Mouse (Mus musculus) mesoderm, embryonic 11.5 days (tissue): ENCODE measurements around the gene Tinf2.

Experiments used
- DNase-seq: peaks from one replicate; pipeline ENCODE4 v3.0.0-alpha.2; 2012; ENCODE audit warnings: low read depth, low spot score

Gene Tinf2

DNA sequence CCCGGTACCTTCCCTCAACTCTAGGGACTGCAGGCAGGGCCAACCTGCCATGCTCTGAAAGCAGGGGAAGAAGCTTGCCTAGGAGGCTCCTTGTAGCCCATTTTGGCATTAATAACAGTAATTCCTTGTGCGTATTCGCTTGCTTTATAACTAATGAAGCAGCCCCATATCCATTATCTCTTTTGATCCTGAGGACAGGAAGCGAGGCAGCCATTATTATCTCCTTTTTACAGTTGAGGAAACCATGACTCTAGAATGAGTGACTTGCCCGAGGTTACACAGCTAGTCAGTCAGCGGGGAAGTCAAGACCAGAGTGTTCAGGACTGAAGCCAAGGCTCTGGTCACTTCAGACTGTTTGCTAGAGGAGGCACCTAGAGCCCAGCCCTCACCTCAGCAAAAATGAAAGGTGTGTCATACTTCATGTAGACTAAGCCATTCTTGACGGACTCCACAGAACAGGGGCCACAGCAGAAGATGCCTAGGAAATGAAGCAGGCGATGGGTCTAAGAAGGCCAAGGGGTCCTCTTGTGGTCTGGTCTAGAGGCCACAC lies 24.5 kb upstream of the Tinf2 start:
- DNase-seq = no peak

DNA sequence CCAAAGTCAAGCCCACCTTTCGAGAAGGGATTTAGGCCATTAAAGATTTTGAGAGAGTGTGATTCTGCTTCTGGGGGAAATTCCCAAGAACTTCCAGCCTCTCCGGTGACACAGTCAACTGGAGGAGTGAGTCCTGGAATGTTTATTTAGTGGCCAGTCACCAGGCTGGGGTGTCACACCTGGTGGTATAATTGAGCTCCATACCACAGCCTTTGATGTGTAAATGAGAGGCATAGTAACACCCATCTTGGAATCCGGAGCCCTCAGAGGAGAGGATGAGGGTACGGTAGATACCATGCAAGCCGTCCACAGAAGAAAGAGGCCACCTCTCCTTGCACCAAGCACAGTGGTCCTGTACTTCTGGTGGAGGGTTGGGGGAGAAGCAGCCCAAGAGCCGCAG lies 21.1 kb upstream of the Tinf2 start:
- no peak for DNase-seq

DNA sequence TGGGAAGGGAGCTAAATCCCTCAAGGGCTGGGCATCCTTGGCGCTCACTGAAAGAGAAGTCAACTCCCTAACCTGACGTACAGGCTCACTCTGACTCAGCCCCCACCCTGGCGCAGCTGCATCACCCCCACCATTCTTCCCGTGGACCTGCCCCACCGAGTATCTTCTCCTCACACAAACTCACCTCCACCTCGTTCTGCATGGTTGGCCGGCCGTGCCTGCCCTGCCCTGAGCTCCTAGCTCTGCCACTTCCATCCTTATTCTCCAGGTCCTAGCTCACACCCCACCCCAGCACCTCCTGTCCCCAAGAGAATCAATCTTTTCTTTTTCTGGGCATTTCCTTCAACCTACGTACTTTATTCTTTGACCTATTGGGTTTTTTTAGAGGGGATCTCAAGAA lies 19.5 kb upstream of the Tinf2 start:
- no peak for DNase-seq

DNA sequence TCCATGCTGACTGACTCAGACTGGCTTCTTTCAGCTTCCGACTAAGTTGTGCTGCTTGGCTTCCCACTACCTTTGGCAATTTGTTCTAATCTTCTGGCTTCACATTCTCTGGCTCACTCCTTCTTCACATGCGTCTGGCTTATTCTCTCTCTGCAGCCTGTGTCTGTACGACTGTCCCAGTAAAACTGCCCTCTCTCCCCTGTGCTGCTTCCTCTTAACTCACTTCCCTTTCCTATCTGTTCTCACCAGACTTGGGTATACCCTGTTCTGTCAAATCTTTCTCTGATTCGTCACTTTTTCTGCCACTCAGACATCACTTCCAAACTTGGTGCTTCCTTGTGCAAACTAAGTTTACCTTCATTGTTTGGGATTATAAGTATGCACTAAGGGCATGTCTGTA lies 15.6 kb upstream of the Tinf2 start:
- no peak for DNase-seq

DNA sequence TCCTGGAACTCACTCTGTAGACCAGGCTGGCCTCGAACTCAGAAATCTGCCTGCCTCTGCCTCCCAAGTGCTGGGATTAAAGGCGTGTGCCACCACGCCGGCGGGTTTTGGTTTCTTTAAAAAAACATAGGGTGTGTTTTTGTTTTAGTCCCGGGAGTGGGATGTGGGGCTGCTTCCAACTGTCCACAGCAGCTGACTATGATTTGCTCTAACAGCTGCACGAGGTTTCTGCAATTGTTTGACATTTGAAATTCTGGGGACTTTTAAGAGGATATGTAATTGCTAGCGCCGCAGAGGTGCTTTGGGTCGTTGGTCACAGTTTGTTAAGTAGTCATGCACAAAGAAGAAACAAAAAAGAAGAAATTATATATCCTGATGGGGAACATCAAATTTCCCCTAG lies 7.8 kb upstream of the Tinf2 start:
- DNase-seq = no peak

DNA sequence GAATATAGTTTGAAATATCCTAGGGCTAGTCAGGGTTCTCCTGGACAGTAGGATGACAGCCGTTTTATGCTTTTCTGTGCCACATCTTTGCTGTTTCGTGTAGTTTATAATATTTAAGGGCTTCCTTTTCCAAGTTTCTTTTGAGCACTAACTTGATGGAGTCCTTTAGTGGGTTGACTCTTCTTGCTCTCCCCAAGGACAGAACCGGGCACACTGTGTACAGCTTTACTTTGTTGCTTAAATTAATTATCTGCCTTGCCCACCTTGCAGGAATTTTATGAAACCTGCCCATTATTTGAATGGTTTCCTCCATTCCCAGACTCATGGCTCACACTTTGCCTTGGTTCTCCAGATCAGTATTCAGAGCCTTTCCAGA lies 486 bp upstream of the Tinf2 start:
- DNase-seq = no peak

DNA sequence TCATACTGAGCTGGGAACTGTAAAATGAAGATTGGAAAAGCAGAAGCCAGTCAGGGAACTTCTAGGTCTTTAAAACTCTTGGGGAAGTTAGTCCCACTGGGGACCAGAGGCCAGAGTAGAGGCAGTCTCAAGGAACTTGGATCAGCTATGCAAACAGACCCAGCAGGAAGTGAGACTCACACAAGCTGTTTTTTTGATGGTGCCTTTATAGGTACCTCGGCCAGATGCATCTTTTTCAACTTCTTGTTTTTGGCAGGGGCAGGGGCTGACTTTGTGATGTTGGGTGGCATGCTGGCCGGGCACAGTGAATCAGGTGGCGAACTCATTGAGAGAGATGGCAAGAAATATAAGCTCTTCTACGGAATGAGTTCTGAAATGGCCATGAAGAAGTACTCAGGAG lies 4.0 kb downstream of the Tinf2 start:
- no peak for DNase-seq

DNA sequence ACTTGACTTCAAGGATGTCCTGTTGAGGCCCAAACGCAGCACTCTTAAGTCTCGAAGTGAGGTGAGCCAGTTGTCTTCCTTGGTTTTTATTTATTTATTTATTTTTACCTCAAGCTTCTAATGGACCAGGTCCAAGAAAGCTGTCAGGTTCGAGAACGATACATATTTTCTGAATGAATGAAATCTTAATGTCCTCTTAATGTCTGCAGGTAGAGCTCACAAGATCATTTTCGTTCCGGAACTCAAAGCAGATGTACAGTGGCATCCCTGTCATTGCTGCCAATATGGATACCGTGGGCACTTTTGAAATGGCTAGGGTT lies 8.9 kb downstream of the Tinf2 start:
- DNase-seq = no peak

DNA sequence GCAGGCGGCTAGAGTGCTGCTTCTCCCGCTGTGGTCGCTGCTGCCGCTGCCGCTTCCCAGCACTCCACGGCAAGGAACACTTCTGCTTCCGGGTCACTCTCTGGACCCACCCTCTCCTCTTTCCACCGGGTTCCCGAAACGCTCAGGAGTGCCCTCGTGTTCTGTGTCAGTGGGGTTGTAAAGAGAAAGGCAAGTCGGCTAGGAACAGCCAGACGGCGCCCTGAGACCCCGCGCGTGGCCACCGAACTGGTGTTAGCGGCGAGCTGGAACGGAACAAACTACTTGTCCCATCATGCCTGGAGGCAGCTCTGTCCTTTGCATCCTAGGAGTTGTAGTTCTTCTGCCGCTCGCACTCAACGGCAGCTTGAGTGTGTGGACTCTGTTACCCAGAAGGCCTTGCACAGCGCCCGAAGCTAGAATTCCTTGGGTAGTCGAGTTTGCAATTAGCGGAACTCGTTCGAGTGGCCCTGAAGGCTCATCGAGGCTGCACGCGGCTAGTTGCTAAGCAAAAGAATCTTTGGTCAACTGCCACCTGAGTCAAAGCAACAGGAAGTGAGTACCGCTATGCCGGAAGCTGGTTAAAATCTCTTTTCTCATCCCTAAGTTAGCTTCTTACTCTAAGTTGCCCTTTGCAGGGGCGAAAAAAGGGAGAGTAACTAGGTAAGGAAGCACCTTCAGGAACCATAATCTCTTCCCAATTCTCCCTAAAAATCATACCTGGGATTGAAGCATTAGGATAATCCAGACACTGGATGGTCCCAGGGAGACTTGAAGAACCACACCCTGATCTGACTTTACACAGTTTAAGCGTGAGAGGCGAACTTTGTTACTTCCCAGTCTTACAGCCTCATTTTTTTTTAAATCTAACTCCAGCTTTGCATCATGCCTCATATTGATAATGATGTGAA lies 9.5 kb downstream of the Tinf2 start, which contains the start of the genes Gmpr2 and Nedd8:
Gmpr2 (plus strand) TSS at position 109 of the 908 bp plus-strand sequence.
Nedd8 (minus strand) TSS at position 292 of the 908 bp plus-strand sequence.
- DNase-seq = peak; percentile 93

DNA sequence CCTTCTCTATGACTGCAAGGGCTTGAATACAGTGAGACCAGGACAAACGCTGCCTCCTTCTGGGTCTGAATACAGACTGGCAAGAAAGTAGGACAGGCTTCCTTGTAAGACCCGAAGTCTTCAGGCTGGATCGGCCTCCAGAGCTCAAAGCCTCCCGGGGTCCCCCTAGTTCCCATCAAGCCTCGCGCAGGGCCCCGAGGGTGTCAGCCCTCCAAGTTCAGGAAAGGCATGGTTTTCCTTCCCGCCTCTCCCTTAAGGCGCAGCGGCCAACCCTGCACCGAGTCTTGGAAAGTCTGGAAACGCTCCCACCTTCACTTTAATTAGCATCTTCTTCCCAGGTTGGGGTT lies 10.2 kb downstream of the Tinf2 start:
- DNase-seq = no peak

DNA sequence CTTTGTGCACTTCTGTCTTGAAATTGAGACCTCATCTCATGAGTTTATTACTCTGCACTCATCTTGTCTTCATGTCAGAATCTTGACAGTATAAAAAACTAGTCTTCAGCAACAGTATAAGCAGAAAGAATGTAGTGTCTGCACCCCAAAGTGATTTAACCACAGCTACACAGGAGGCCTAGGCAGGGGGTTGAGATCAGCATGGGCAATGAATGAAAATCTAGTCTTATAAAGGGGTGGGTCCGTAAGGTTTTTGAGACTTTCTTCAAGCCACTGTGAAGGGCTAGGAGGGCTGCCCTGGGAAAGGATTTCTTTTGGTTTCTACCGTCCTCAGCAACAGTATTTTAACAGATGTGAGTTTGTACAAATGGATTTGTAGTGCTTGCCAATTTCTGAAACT lies 21.0 kb downstream of the Tinf2 start:
- DNase-seq = no peak

DNA sequence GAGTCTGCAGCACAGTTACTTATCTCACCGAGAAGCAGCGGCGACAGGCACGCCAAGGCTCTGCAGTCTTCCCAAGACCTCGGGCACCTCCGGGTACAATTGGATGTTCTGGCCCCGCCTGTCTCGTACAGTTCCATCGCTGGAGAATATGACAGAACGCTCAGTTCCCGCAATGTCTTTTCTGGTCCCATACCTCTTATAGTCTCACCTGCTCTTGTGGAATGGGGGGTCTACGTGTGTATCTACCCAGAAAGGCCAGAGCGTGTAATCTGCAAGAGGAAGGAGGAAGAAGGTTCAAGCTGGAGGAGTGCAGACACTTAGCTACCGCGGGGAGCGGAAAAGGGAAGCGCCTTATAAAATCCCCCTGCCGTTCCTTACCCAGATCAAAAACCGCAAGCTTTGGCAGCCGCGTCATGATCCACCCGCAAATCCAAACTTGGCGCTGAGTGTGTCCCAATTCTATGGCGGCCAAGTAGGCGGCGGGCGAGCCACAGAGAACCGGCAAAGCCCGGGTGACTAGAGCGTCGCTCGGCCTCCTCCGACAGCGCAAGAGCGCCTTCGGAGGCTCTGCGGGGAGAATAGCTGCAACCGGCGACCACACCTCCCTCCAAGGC lies 21.6 kb downstream of the Tinf2 start, which contains the start of gene Mdp1:
Mdp1 (minus strand) TSS at position 549 of the 614 bp plus-strand sequence.
- peak; percentile 76 for DNase-seq

DNA sequence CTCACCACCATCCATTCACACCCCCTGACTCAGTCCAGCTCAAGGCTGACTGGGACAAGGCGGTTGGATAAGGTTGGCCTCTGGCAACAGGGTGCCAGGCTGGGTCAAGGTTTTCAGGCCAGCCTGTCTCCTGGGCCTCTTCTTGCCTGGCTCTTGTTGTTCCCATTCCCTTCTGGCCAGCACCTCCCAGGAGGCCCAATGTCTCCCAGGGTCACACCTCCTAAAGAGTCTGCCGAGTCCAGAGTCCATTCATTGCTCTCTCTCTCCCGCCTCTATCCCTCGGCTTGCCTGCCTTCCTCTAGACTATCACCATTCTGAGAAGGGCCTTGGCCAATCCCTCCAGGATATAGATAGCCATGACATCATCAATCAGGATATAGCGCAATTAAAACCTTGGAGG lies 23.6 kb downstream of the Tinf2 start:
- no peak for DNase-seq

DNA sequence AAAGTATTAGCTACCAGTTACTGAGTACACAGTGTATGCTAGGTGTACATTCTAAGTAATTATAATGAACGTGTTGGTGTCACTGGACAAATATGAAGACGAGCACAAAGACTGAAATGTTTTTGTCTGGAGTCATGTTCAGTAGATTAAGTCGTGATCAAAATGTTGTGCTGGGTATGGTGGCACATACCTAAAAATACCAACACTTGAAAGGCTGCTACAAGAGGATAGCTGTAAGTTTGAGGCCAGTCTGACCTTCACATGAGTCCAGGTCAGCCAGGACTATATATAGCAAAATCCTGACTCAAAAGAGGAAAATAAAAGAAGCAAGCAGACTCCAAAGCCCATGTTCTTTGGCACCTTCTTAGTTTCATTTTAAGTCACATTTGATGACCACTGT lies 24.7 kb downstream of the Tinf2 start:
- DNase-seq = no peak

DNA sequence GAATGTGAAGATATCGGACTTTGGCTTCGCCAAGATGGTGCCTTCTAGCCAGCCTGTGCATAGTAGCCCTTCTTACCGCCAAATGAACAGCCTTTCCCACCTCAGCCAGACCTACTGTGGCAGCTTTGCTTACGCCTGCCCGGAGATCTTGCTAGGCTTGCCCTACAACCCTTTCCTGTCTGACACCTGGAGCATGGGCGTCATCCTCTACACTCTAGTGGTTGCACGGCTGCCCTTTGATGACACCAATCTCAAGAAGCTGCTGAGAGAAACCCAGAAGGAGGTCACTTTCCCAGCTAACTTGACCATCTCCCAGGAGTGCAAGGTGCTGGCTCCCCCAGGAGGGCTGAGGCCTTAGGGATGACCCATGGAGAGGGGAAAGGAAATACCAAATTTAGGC lies 30.1 kb downstream of the Tinf2 start:
- DNase-seq = no peak

DNA sequence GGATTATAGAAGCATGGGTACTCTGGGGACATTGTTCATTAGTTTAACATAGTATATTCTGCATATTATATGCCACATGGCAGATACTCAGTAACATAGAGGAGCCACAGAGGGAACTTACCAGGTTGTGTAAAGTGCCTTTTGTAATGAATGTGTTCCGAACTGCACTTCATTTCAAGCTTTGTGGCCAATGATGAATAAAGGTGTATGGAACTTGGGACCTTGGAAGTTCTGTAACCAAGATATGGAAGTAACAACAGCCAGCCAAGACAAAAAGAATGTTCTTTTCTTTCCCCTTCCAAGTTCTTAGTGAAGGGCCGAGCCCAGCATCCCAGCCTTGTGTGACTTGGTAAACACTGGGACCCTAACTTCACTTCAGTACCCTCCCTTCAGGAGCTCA lies 31.7 kb downstream of the Tinf2 start, which contains the start of gene Tssk4:
Tssk4 (plus strand) TSS at position 301 of the 400 bp plus-strand sequence.
- DNase-seq = no peak

DNA sequence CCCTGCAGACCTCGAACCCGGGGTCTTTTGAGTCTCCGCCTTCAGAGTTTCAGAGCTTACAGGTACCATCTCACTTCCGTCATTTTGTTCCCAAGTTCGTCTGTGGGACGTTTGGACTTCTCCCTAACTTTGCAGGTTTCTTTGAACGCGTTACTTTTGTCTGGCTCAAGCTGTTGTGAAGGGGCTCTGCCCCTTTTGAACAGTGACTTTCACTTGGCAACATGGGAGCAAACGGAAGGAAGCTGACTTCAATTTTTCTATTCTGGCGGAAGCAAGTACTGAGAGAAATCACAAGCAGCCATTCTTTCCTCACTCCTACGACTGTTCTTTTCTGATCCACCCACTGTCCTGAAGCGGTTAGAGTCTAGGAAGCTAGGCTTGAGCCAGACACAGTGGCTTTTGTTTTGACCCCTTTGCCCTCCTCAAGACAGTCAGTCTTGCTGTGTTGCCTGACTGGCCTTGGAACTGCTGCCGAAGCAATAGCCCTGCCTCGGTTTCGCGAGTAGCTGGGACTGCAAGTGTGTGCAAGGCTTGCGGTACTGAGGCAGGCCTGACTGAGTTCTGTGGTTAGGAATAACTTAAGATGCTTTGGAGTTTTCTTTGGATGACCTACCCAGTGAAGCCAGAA lies 37.2 kb downstream of the Tinf2 start:
- DNase-seq = peak; percentile 6

DNA sequence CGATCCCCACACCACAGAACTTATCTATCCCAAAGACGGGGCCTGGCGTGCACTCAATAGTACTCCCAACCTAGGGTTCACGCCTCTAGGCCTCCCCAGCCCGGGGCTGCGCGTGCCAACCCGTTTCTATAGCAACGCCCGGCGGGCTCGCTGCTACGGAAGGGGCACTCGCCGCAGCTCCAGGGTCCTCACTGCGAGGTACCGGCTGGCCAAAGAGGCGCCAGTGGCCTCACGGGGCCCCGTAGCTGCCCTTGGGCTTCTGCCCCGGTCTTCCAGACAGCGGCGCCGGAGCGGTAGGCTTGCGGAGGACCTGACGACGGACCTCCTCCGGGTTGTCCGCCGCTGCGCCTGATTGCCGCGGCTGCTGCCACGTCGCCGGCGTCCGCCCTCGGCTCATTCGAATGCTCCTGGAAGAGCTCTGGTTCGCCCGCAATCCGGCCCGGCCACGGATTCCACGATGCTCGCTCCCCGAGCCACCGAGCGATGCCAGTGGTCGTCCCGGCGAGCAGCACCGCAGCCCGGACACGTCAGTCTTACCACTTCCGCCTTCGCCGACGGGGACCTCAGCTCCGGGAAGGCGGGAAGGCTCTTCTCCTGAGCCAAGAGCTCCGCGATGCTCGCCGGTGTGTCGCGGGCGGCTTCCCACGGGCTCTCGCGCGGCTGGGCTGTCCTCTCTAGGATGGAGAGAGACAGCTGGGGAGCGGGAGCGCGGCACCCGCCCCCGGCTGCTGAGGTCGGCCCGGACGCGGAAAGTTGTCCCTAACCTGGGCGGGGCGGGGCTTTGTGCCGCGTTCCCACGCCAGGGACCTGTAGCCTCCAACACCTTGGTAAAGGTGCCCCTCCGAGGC lies 38.3 kb downstream of the Tinf2 start, which contains the start of gene Tm9sf1:
Tm9sf1 (minus strand) TSS at position 747 of the 848 bp plus-strand sequence.
- DNase-seq = peak; percentile 75

DNA sequence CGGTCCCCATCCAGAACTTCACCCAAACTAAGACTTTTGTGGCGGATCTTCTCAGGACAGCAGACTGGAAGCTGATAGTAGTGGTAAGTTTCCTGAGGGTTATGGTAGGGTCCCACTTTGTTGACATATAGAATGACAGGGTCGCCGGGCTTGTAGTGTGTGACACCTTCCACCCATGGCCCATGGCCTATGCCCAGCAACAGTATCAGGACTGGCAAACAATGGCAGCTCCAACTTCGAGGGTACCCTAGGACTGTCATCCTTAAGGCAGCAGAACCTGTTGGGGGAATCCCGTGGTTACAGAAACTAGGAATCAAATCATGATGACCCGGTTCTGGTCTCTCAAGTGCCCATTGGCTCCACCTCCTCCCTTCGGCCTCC lies 39.0 kb downstream of the Tinf2 start:
- DNase-seq = no peak

DNA sequence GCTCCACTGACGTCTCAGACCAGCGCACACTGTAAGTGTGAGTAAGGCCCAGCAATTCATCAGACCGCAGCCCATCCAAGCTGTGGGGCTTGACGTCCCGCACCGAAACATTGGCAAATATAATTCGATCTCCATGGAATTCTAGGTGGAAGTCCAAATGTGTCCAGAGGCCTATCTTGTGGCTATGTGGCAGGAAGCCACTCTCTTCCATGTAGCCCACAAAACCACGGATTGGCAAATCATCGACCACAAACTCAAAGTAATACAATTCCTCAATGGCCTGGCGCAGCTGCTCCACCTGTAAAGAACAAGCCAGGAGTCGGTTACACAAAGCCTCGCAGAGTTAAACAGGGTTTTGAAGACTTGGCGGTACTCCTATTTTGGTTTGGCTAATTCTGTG lies 40.3 kb downstream of the Tinf2 start:
- no peak for DNase-seq

DNA sequence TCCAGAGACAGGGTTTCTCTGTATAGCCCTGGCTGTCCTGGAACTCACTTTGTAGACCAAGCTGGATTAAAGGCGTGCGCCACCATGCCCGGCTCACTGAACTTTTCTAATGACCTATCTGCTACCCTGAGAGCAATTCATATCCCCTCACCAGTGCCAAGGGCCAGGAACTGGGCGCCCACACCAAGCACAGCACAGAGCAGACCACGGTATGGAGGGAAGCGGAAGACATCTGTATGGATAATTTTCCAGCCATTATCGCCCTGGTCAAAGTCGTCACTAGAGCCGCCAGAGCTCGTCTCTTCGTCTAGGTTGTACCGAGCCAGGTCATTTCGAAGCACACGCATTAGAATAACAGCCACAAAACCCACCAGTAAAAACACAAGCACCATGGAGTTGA lies 40.8 kb downstream of the Tinf2 start:
- no peak for DNase-seq
